Mouse (Mus musculus) cortical plate, adult 2 months (tissue): Measurements from ENCODE around the gene Gm15737. TPM values are rescaled to one million over a fixed set of nuclear protein-coding genes. Genes with fewer than 3 reads are reported as not detected.

Experiments used
- H3K27ac ChIP-seq: fragments of 200-500 bp; 2 replicates; pipeline ENCODE4 v1.5.1; 2012; ENCODE audit warnings: low read length, control low read depth, inconsistent platforms; ENCODE audit not compliant: insufficient read depth
- H3K4me1 ChIP-seq: fragments of 200-500 bp; 2 replicates; pipeline ENCODE4 v1.6.1; 2011; ENCODE audit warnings: low read length; ENCODE audit not compliant: control insufficient read depth, insufficient read depth
- H3K4me3 ChIP-seq: fragments of 200-500 bp; 2 replicates; pipeline ENCODE4 v1.5.1; 2011; ENCODE audit warnings: mild to moderate bottlenecking, low read length, control low read depth; ENCODE audit not compliant: insufficient read depth
- CTCF ChIP-seq: fragments of 200-500 bp; IDR thresholded peaks from 2 replicates; pipeline ENCODE4 v1.5.1; 2011; ENCODE audit warnings: mild to moderate bottlenecking, control low read depth, low read length; ENCODE audit not compliant: insufficient read depth; ENCODE audit errors: extremely low read depth
- POLR2A ChIP-seq: fragments of 200-500 bp; IDR thresholded peaks from 2 replicates; pipeline ENCODE4 v1.6.1; 2011; ENCODE audit warnings: mild to moderate bottlenecking, low read length, control low read depth; ENCODE audit not compliant: insufficient read depth; ENCODE audit errors: extremely low read depth
- polyA plus RNA-seq: library from polyadenylated mRNA; depleted of rRNA; stranded (reverse); fragments of >200 nt; gene quantifications from 2 replicates; pipeline ENCODE4 v1.2.3, GENCODE M21; 2012; rRNA removed

Gm15737 gene
- not detected in 2 replicates for polyA plus RNA-seq

- Histone ChIP-seq H3K27ac (0 out of 2 replicates have a peak within 1 kb of the TSS, but pooled peaks have one; percentile 71), H3K4me1 (no peaks in the 10 kb centered on the region), H3K4me3 (no peak within 1 kb of the TSS)
- TF ChIP-seq POLR2A (no peak), CTCF (no peak)
These were observed at the start of gene Gm15737 for GRCm38 (mm10) chr6:92869089-92869581. TSS of gene Gm15737 (plus strand) at chr6:92869357.

GRCm38 (mm10) chr6:92821606-92822005 is 47.6 kb upstream of the Gm15737 start:
- Histone ChIP-seq H3K4me1 (no peaks in the 10 kb centered on the region), H3K4me3 (no peak overlapping the region), H3K27ac (no peak overlapping the region)
- TF ChIP-seq CTCF = no peak
- no peak for TF ChIP-seq POLR2A

- Histone ChIP-seq H3K4me1 (no peaks in the 10 kb centered on the region), H3K27ac (no peak overlapping the region), H3K4me3 (no peak overlapping the region)
- TF ChIP-seq CTCF (no peak), POLR2A (no peak)
These were observed 47.2 kb upstream of the Gm15737 start for GRCm38 (mm10) chr6:92822006-92822405.

GRCm38 (mm10) chr6:92823991-92824390 is 45.2 kb upstream of the Gm15737 start:
- Histone ChIP-seq H3K4me3 (no peak overlapping the region), H3K27ac (no peak overlapping the region), H3K4me1 (no peaks in the 10 kb centered on the region)
- TF ChIP-seq POLR2A (no peak), CTCF (no peak)

GRCm38 (mm10) chr6:92826561-92826960 is 42.6 kb upstream of the Gm15737 start:
- H3K27ac ChIP-seq = no peak overlapping the region
- H3K4me1 ChIP-seq = no peaks in the 10 kb centered on the region
- TF ChIP-seq POLR2A (no peak), CTCF (no peak)
- no peak overlapping the region for H3K4me3 ChIP-seq

- no peak overlapping the region for H3K27ac ChIP-seq
- TF ChIP-seq CTCF = no peak
- TF ChIP-seq POLR2A = no peak
- no peaks in the 10 kb centered on the region for H3K4me1 ChIP-seq
- H3K4me3 ChIP-seq = no peak overlapping the region
These were observed 41.8 kb upstream of the Gm15737 start for GRCm38 (mm10) chr6:92827360-92827759.

GRCm38 (mm10) chr6:92829148-92829547 is 40.0 kb upstream of the Gm15737 start:
- Histone ChIP-seq H3K4me1 (no peaks in the 10 kb centered on the region), H3K4me3 (no peak overlapping the region), H3K27ac (no peak overlapping the region)
- TF ChIP-seq POLR2A (no peak), CTCF (no peak)

GRCm38 (mm10) chr6:92831106-92831505 is 38.1 kb upstream of the Gm15737 start:
- Histone ChIP-seq H3K4me1 (no peaks in the 10 kb centered on the region), H3K4me3 (no peak overlapping the region), H3K27ac (no peak overlapping the region)
- no peak for TF ChIP-seq CTCF
- no peak for TF ChIP-seq POLR2A

GRCm38 (mm10) chr6:92842000-92842399 is 27.2 kb upstream of the Gm15737 start:
- no peak for TF ChIP-seq CTCF
- TF ChIP-seq POLR2A = no peak
- Histone ChIP-seq H3K27ac (no peak overlapping the region), H3K4me1 (no peaks in the 10 kb centered on the region; the same call in 1 of the 2 replicates)

GRCm38 (mm10) chr6:92843474-92843873 is 25.7 kb upstream of the Gm15737 start:
- Histone ChIP-seq H3K27ac (no peak overlapping the region), H3K4me3 (no peak overlapping the region), H3K4me1 (no peaks in the 10 kb centered on the region; the same call in 1 of the 2 replicates)
- TF ChIP-seq POLR2A (no peak), CTCF (no peak)

More at GRCm38 (mm10) chr6:92842000-92842399, 27.2 kb upstream of the Gm15737 start:
- H3K4me3 ChIP-seq = no peak overlapping the region
